Mouse (Mus musculus): ENCODE results near the gene Guca1b.

- TF ChIP-seq POLR2A (IDR thresholded peaks at IDR 0.05; ENCODE audit: borderline replicate concordance, extremely low read depth, low read depth, low read length): no peak
- no peak for TF ChIP-seq CTCF (IDR thresholded peaks at IDR 0.05; ENCODE audit: insufficient read depth, low read length)
Observed at GRCm38 (mm10) chr17:47407717-47408557, 22.7 kb downstream of the Guca1b start.

Measured in lung, adult 2 months (tissue).